15 mouse cellular contexts compared by ENCODE assay signal in genomic region chr13:100601034-100601433, GRCm38 (mm10). TPM values are rescaled to one million over a fixed set of nuclear protein-coding genes. Genes with fewer than 3 reads are reported as not detected.
DNase-seq lines count a peak whose midpoint lies in the region; ATAC-seq and TF ChIP-seq lines count a peak whose summit lies in the region.
"Had no signal": no experiment of that assay in that cellular context is flagged by ENCODE, and none has a peak within 500 bp of the region (broad histone marks: within the 10 kb centered on the region; RNA-seq: fewer than 3 reads in every experiment).

No protein-coding gene starts in this region.

- peak overlapping the region; percentile 8; the same call in 1 of the 2 replicates for H3K9ac ChIP-seq in forebrain, embryonic 14.5 days (ENCODE audit: low read length)
- H3K9ac ChIP-seq in forebrain, embryonic 13.5 days = no peak overlapping the region
- H3K9ac ChIP-seq in kidney, postnatal 0 days (ENCODE audit: low read depth, low read length) = no peak overlapping the region
- 0 out of 2 replicates have a peak overlapping the region, but pooled peaks have one; percentile 1 for H3K9ac ChIP-seq in intestine, embryonic 16.5 days (ENCODE audit: low read depth, low read length)
- H3K9ac ChIP-seq in forebrain, embryonic 16.5 days (replicated peaks; ENCODE audit: low read depth, low read length) = no peak overlapping the region

- ATAC-seq in forebrain, embryonic 14.5 days = no peak
- no peak for ATAC-seq in forebrain, embryonic 13.5 days
- ATAC-seq in kidney, postnatal 0 days (replicated peaks; ENCODE audit: low FRiP score, low read depth) = no peak
- ATAC-seq in intestine, embryonic 16.5 days = peak; percentile 17; the same call in 1 of the 2 replicates
- ATAC-seq in forebrain, embryonic 16.5 days = no peak

- DNase-seq in forebrain, embryonic 14.5 days (ENCODE audit: low spot score) = no peak
- no peak for DNase-seq in kidney, postnatal 0 days (ENCODE audit: low spot score)
- DNase-seq in kidney, adult 9 months = no peak
- DNase-seq in ovary, postnatal 10 days (ENCODE audit: low spot score) = no peak
- DNase-seq: adrenal gland, adult 8-10 months; cerebellum, postnatal 25 days; gastrocnemius, postnatal 36 days; right cerebral cortex, postnatal 14 days had no signal

- no peak for TF ChIP-seq CTCF in kidney, postnatal 0 days (IDR thresholded peaks at IDR 0.05; ENCODE audit: low read depth)
- TF ChIP-seq CTCF in small intestine, adult 2 months (IDR thresholded peaks at IDR 0.05; ENCODE audit: extremely low read depth, insufficient read length, insufficient replicate concordance, low read depth, low read length) = no peak

- no peak overlapping the region for H3K4me3 ChIP-seq in forebrain, embryonic 14.5 days (ENCODE audit: low read depth, low read length)
- no peak overlapping the region for H3K4me3 ChIP-seq in forebrain, embryonic 13.5 days
- no peak overlapping the region for H3K4me3 ChIP-seq in kidney, postnatal 0 days (replicated peaks; ENCODE audit: low read depth, low read length)
- no peak overlapping the region for H3K4me3 ChIP-seq in intestine, embryonic 16.5 days (ENCODE audit: low read length)
- H3K4me3 ChIP-seq in small intestine, adult 2 months (ENCODE audit: low read depth, low read length) = 0 out of 2 replicates have a peak overlapping the region, but pooled peaks have one; percentile 1
- H3K4me3 ChIP-seq in forebrain, embryonic 16.5 days (replicated peaks; ENCODE audit: low read length) = no peak overlapping the region
- H3K4me3 ChIP-seq: layer of hippocampus, adult 2 months; myocyte had no signal

- no peaks in the 10 kb centered on the region for H3K27me3 ChIP-seq in forebrain, embryonic 14.5 days (replicated peaks; ENCODE audit: control insufficient read depth, insufficient read depth, low read length)
- H3K27me3 ChIP-seq in forebrain, embryonic 13.5 days = no peaks in the 10 kb centered on the region
- H3K27me3 ChIP-seq in kidney, postnatal 0 days (ENCODE audit: insufficient read depth, low read length) = no peaks in the 10 kb centered on the region
- no peaks in the 10 kb centered on the region for H3K27me3 ChIP-seq in intestine, embryonic 16.5 days (replicated peaks; ENCODE audit: control insufficient read depth, insufficient read depth, low read length)
- no peaks in the 10 kb centered on the region for H3K27me3 ChIP-seq in small intestine, adult 2 months (ENCODE audit: control insufficient read depth, insufficient read depth, low read length)
- H3K27me3 ChIP-seq in forebrain, embryonic 16.5 days (replicated peaks; ENCODE audit: control insufficient read depth, insufficient read depth, low read length) = no peaks in the 10 kb centered on the region

- H3K4me2 ChIP-seq in forebrain, embryonic 14.5 days (ENCODE audit: low read length) = no peak overlapping the region
- no peak overlapping the region for H3K4me2 ChIP-seq in forebrain, embryonic 13.5 days
- 0 out of 2 replicates have a peak overlapping the region, but pooled peaks have one; percentile 2 for H3K4me2 ChIP-seq in kidney, postnatal 0 days (ENCODE audit: low read length)
- no peak overlapping the region for H3K4me2 ChIP-seq in intestine, embryonic 16.5 days (ENCODE audit: low read depth, low read length)
- no peak overlapping the region for H3K4me2 ChIP-seq in forebrain, embryonic 16.5 days (ENCODE audit: low read length)
- H3K4me2 ChIP-seq: midbrain, embryonic 11.5 days had no signal

- H3K9me3 ChIP-seq in forebrain, embryonic 14.5 days (replicated peaks; ENCODE audit: control insufficient read depth, low read length) = no peaks in the 10 kb centered on the region
- H3K9me3 ChIP-seq in forebrain, embryonic 13.5 days (replicated peaks) = no peaks in the 10 kb centered on the region
- no peaks in the 10 kb centered on the region for H3K9me3 ChIP-seq in kidney, postnatal 0 days (replicated peaks; ENCODE audit: low read length)
- 0 out of 2 replicates have a peak, but pooled peaks cover 4% of the 10 kb centered on the region for H3K9me3 ChIP-seq in intestine, embryonic 16.5 days (ENCODE audit: control insufficient read depth, low read length)
- H3K9me3 ChIP-seq in forebrain, embryonic 16.5 days (ENCODE audit: control insufficient read depth, low read length) = no peaks in the 10 kb centered on the region

- H3K36me3 ChIP-seq in forebrain, embryonic 14.5 days (ENCODE audit: control insufficient read depth, insufficient read depth, low read length) = no peaks in the 10 kb centered on the region
- H3K36me3 ChIP-seq in forebrain, embryonic 13.5 days (ENCODE audit: poor library complexity, severe bottlenecking) = no peaks in the 10 kb centered on the region
- H3K36me3 ChIP-seq in kidney, postnatal 0 days (ENCODE audit: insufficient read depth, low read length) = peaks cover 6% of the 10 kb centered on the region; the same call in 1 of the 2 replicates
- H3K36me3 ChIP-seq in intestine, embryonic 16.5 days (ENCODE audit: control insufficient read depth, insufficient read depth, low read length) = peaks cover 6% of the 10 kb centered on the region; the same call in 1 of the 2 replicates
- H3K36me3 ChIP-seq in small intestine, adult 2 months (ENCODE audit: control insufficient read depth, insufficient read depth, low read length) = peaks cover 47% of the 10 kb centered on the region
- no peaks in the 10 kb centered on the region for H3K36me3 ChIP-seq in forebrain, embryonic 16.5 days (ENCODE audit: control insufficient read depth, insufficient read depth)

- no peaks in the 10 kb centered on the region for H3K4me1 ChIP-seq in forebrain, embryonic 14.5 days (ENCODE audit: control insufficient read depth, insufficient read depth, low read length)
- no peaks in the 10 kb centered on the region for H3K4me1 ChIP-seq in forebrain, embryonic 13.5 days
- H3K4me1 ChIP-seq in kidney, postnatal 0 days (replicated peaks; ENCODE audit: insufficient read depth, low read length) = no peaks in the 10 kb centered on the region
- peaks cover 8% of the 10 kb centered on the region for H3K4me1 ChIP-seq in intestine, embryonic 16.5 days (ENCODE audit: control insufficient read depth, insufficient read depth, low read length)
- peaks cover 6% of the 10 kb centered on the region; the same call in 1 of the 2 replicates for H3K4me1 ChIP-seq in small intestine, adult 2 months (ENCODE audit: control insufficient read depth, insufficient read depth, insufficient read length, low read length)
- H3K4me1 ChIP-seq in forebrain, embryonic 16.5 days (replicated peaks; ENCODE audit: control insufficient read depth, insufficient read depth, low read length) = no peaks in the 10 kb centered on the region

- WGBS in forebrain, embryonic 14.5 days = 78% methylated on average over 8 of the region's 8 CpGs
- WGBS in forebrain, embryonic 13.5 days = 76% methylated on average over 8 of the region's 8 CpGs
- WGBS in kidney, postnatal 0 days = 70% methylated on average over 8 of the region's 8 CpGs
- 62% methylated on average over 8 of the region's 8 CpGs for WGBS in intestine, embryonic 16.5 days
- WGBS in small intestine, adult 2 months = 63% methylated on average over 8 of the region's 8 CpGs
- 77% methylated on average over 7 of the region's 8 CpGs for WGBS in forebrain, embryonic 16.5 days

- TF ChIP-seq POLR2A in small intestine, adult 2 months (IDR thresholded peaks at IDR 0.05; ENCODE audit: low read depth, low read length) = no peak

- no peak overlapping the region for H3K27ac ChIP-seq in forebrain, embryonic 14.5 days (ENCODE audit: low read depth, low read length)
- H3K27ac ChIP-seq in forebrain, embryonic 13.5 days = no peak overlapping the region
- H3K27ac ChIP-seq in kidney, postnatal 0 days = no peak overlapping the region
- peak overlapping the region; percentile 17; the same call in 1 of the 2 replicates for H3K27ac ChIP-seq in intestine, embryonic 16.5 days (ENCODE audit: low read length)
- no peak overlapping the region for H3K27ac ChIP-seq in small intestine, adult 2 months (ENCODE audit: insufficient read depth, low read depth, low read length)
- no peak overlapping the region for H3K27ac ChIP-seq in forebrain, embryonic 16.5 days (ENCODE audit: low read length)

RNA-seq across cellular contexts. Expression of gene Marveld2, which starts 15.7 kb away (rescaled TPM):
- 1.2 and 1.8 TPM in 2 replicates for polyA plus RNA-seq in forebrain, embryonic 14.5 days (2014; fragmentation: Nextera tagmentation; extraction: Ambion mirVana)
- polyA plus RNA-seq in forebrain, embryonic 13.5 days (2015; fragmentation: Nextera tagmentation; extraction: Ambion mirVana) = 1.1 TPM in 2 replicates
- polyA plus RNA-seq in kidney, postnatal 0 days (2015; fragmentation: Nextera tagmentation; extraction: Ambion mirVana) = 17.0 TPM in 2 replicates
- 29.5 and 31.6 TPM in 2 replicates for polyA plus RNA-seq in intestine, embryonic 16.5 days (2015; fragmentation: Nextera tagmentation; extraction: Ambion mirVana)
- polyA plus RNA-seq in small intestine, adult 2 months (2012; rRNA removed) = 8.0 and 18.3 TPM in 2 replicates
- 1.2 and 1.5 TPM in 2 replicates for polyA plus RNA-seq in forebrain, embryonic 16.5 days (2015; fragmentation: Nextera tagmentation; extraction: Ambion mirVana)

RNA-seq across cellular contexts. Expression of gene Ocln, which starts 48.5 kb away (rescaled TPM):
- 5.6 and 10.5 TPM in 2 replicates for polyA plus RNA-seq in forebrain, embryonic 14.5 days (2014; fragmentation: Nextera tagmentation; extraction: Ambion mirVana)
- 2.8 and 3.5 TPM in 2 replicates for polyA plus RNA-seq in forebrain, embryonic 13.5 days (2015; fragmentation: Nextera tagmentation; extraction: Ambion mirVana)
- 35.3 and 37.8 TPM in 2 replicates for polyA plus RNA-seq in kidney, postnatal 0 days (2015; fragmentation: Nextera tagmentation; extraction: Ambion mirVana)
- 96.4 and 96.9 TPM in 2 replicates for polyA plus RNA-seq in intestine, embryonic 16.5 days (2015; fragmentation: Nextera tagmentation; extraction: Ambion mirVana)
- 7.4 and 23.3 TPM in 2 replicates for polyA plus RNA-seq in small intestine, adult 2 months (2012; rRNA removed)
- 7.8 and 9.8 TPM in 2 replicates for polyA plus RNA-seq in forebrain, embryonic 16.5 days (2015; fragmentation: Nextera tagmentation; extraction: Ambion mirVana)

RNA-seq across cellular contexts. Expression of gene Ak6, which starts 49.7 kb away (rescaled TPM):
- polyA plus RNA-seq in forebrain, embryonic 14.5 days (2014; fragmentation: Nextera tagmentation; extraction: Ambion mirVana) = 380 and 419 TPM in 2 replicates
- polyA plus RNA-seq in forebrain, embryonic 13.5 days (2015; fragmentation: Nextera tagmentation; extraction: Ambion mirVana) = 368 and 379 TPM in 2 replicates
- 257 TPM in 2 replicates for polyA plus RNA-seq in kidney, postnatal 0 days (2015; fragmentation: Nextera tagmentation; extraction: Ambion mirVana)
- 222 and 244 TPM in 2 replicates for polyA plus RNA-seq in intestine, embryonic 16.5 days (2015; fragmentation: Nextera tagmentation; extraction: Ambion mirVana)
- polyA plus RNA-seq in small intestine, adult 2 months (2012; rRNA removed) = 5.5 and 10.0 TPM in 2 replicates
- 359 and 367 TPM in 2 replicates for polyA plus RNA-seq in forebrain, embryonic 16.5 days (2015; fragmentation: Nextera tagmentation; extraction: Ambion mirVana)

RNA-seq across cellular contexts. Expression of gene Rad17, which starts 49.8 kb away (rescaled TPM):
- polyA plus RNA-seq in forebrain, embryonic 14.5 days (2014; fragmentation: Nextera tagmentation; extraction: Ambion mirVana) = 24.0 and 25.4 TPM in 2 replicates
- polyA plus RNA-seq in forebrain, embryonic 13.5 days (2015; fragmentation: Nextera tagmentation; extraction: Ambion mirVana) = 23.0 and 24.4 TPM in 2 replicates
- 18.6 and 19.7 TPM in 2 replicates for polyA plus RNA-seq in kidney, postnatal 0 days (2015; fragmentation: Nextera tagmentation; extraction: Ambion mirVana)
- polyA plus RNA-seq in intestine, embryonic 16.5 days (2015; fragmentation: Nextera tagmentation; extraction: Ambion mirVana) = 14.5 and 15.8 TPM in 2 replicates
- polyA plus RNA-seq in small intestine, adult 2 months (2012; rRNA removed) = 0.42 and 0.75 TPM in 2 replicates
- 21.1 and 23.4 TPM in 2 replicates for polyA plus RNA-seq in forebrain, embryonic 16.5 days (2015; fragmentation: Nextera tagmentation; extraction: Ambion mirVana)

RNA-seq across cellular contexts. Expression of gene Taf9, which starts 50.3 kb away (rescaled TPM):
- 23.4 and 29.8 TPM in 2 replicates for polyA plus RNA-seq in forebrain, embryonic 14.5 days (2014; fragmentation: Nextera tagmentation; extraction: Ambion mirVana)
- polyA plus RNA-seq in forebrain, embryonic 13.5 days (2015; fragmentation: Nextera tagmentation; extraction: Ambion mirVana) = 19.2 and 24.7 TPM in 2 replicates
- polyA plus RNA-seq in kidney, postnatal 0 days (2015; fragmentation: Nextera tagmentation; extraction: Ambion mirVana) = 17.0 and 17.4 TPM in 2 replicates
- 7.0 and 7.4 TPM in 2 replicates for polyA plus RNA-seq in intestine, embryonic 16.5 days (2015; fragmentation: Nextera tagmentation; extraction: Ambion mirVana)
- polyA plus RNA-seq in small intestine, adult 2 months (2012; rRNA removed) = 0.13 and 0.63 TPM in 2 replicates
- polyA plus RNA-seq in forebrain, embryonic 16.5 days (2015; fragmentation: Nextera tagmentation; extraction: Ambion mirVana) = 23.3 and 30.0 TPM in 2 replicates

Comparison
In these comparisons a context has a peak if more than half of its experiments do, and no peak if none do; other contexts are left out.
1. H3K9ac ChIP-seq: peak in forebrain, embryonic 14.5 days (single experiment) and intestine, embryonic 16.5 days (single experiment); none in forebrain, embryonic 13.5 days (single experiment), kidney, postnatal 0 days (single experiment) and forebrain, embryonic 16.5 days (single experiment).
2. RNA of gene Ak6, which starts 49.7 kb away (polyA plus RNA-seq): 380 to 419 TPM in forebrain, embryonic 14.5 days, 368 to 379 TPM in forebrain, embryonic 13.5 days, 359 to 367 TPM in forebrain, embryonic 16.5 days, 257 TPM in kidney, postnatal 0 days and 222 to 244 TPM in intestine, embryonic 16.5 days; 5.5 to 10.0 TPM in small intestine, adult 2 months; every median in the first group is over 10 times any median in the second.